Mouse (Mus musculus) heart, adult 18-20 months (tissue): ENCODE data around the gene Cxcl17. TPM values are rescaled to one million over a fixed set of nuclear protein-coding genes. Genes with fewer than 3 reads are reported as not detected.
"Not testable (repeated sequence)": the region's sequence is repeated elsewhere in the genome, so short reads cannot be mapped to it uniquely, and the experiment has no call there.

Experiments used
- DNase-seq, 2 experiments: peaks; one replicate each; pipeline ENCODE4 v3.0.0; 2021 to 2022; ENCODE audit warnings: mixed read lengths in 1 of 2
- long read RNA-seq, 2 experiments: library from polyadenylated mRNA; stranded (forward); transcript quantifications; one replicate each; pipeline ENCODE4 v2.0.0; 2021
- total RNA-seq, 2 experiments: library from RNA; stranded (reverse); gene quantifications; 2 replicates each; pipeline ENCODE4 v1.2.3; 2021

The Cxcl17 gene
- 1 to 10 TPM in 1 of 2 experiments, not detected in 1; 1.1 TPM for total RNA-seq
- long read RNA-seq, experiment 1, partial matches to known transcripts, result 0 of 1 reads
- long read RNA-seq, experiment 1, other reads (novel, unspliced or antisense), result 1 of 1 reads
- long read RNA-seq, experiment 2, partial matches to known transcripts, result 0 of 1 reads
- long read RNA-seq, experiment 2, other reads (novel, unspliced or antisense), result 0 of 1 reads

DNA sequence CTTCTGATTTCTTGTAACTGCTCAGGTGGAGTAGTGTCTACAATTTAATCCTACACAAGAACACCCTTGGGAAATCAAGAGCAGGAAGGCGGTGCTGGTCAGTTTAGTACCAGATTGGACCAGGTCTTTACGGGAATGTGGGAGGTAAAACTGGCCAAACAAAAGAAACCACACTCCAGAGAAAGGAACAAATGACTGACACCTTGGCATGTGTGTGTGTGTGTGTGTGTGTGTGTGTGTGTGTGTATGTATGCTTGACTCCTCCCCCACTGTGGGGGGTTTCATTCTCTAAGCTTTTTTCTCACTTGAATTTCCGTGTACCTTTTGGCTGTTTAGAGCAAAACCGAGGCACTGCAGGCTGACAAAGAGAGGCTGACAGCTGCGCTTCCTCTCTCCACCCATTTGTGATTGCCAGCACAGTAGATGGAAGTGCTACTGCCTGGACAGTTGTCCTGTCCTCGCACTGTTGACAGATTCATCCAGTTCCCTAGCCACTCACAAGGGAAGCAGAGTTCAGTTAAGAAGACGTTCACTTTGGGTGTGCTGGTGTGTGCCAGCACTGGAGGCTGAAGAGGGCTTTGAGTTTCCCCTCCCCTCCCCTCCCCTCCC, at the start of gene Cxcl17:
TSS of gene Cxcl17 (minus strand) at position 54 of the 609 bp plus-strand sequence.
- DNase-seq, result no peak

DNA sequence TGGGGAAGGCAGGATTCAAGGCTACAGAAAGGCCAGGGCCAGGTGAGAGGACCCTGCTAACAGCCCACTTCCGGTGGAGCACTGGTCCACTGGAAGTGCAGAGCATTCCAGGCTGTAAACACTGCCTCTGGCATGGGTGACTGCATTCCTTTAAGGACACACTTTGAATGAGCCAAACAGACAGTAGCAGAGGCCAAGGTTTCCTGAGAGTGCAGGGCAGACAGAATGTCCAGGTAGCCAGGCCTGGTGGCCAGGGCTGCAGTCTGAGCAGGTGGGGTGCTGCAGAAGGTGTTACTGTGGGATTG, 49.3 kb upstream of the Cxcl17 start:
- DNase-seq, result not testable (repeated sequence)

DNA sequence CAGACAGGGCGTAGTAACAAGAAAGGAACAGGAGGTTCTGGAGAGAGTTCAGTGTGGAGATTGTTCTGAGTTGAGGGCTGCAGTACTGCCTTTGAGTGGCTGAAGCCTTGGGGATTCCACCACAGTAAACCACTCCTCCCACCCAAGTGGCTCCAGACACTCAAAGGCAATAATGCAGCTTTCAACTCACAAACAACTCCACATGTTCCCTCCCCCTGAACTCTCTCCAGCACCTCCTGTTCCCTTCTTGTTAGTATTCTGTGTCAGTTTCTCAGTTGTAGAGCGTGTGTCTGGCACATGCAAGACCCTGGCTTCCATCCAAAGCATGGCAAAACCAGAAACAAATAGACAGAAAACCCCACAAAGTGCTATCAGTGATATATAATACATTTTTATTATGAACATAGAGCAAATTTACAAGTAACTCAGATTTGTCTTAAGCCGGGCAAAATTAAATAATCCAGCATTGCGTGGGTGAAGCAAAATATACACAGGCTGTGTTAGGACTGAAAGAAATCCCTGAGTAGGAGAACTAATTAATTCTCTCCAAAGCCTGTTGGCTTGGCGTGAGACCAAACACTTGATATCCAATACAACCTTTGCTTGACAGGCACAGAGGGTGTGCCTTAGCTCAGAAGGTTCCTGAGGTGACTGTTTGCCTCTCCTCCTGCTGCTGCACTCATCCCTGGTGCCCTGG, 48.8 kb upstream of the Cxcl17 start:
- not testable (repeated sequence) for DNase-seq

DNA sequence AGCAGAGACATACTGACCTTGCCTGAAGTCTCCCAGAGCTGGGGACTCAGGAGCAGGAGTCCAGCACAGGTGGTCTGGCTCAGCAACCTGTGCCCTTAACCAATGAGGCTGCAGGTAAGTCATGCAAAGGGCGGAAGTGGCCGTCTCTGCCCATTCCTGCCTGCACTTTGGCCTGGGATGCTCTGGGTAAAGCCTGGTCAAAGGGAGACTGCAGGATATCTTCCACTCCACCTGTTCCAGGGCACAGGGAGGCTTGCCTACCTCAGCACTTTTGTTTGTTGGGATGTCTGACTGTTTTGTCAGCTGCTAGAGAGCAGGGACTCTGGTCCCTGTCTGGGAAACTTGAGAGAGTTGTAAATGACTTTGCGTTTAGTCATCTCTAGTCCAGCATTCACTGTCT, 39.4 kb upstream of the Cxcl17 start:
- no peak for DNase-seq

DNA sequence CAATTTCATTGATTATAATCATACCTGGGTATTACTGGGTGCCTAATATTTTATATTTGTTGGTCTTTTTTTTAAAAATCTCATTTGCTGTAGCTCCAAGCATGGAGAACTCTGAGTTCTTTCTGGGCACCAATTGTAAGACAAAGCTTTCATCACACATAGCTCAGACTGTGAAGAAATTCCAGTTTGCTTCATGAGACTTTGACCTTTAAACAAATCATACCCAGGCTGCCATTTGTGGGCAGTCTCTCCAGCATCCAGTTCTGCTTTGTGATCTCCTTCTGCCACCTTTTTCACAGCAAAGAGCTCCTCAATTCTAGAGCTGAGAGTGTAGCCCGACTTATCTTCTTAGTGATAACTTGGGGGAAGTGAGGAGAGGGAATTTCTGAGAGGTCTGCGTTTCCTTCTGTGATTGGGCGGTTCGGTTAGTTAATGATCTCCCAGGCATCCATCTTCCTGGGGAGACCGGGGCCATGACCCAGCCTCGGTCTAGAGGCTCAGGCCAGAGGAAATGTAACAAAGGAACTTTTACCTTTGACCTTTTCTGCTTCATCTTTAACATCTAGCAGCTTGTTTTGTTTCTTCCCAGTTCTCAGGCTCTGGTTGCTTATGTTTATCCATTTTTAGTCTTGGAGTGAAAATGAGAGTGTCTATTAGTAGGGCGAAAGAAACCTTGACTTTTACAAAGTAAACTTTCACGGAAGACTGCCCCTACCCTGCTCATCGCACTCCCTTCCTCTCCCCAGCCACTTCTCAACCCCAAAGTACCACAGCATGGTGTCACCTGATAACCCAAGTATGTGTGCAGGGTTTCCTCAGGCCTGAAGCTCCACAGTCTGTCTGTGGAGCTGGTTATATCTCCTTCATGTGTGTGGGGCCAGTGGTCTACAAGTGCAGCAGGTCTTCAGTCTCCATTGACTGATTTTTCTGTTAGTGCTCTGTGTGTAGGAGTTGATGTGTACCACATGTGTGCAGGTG, 37.5 kb upstream of the Cxcl17 start:
- DNase-seq, result no peak

DNA sequence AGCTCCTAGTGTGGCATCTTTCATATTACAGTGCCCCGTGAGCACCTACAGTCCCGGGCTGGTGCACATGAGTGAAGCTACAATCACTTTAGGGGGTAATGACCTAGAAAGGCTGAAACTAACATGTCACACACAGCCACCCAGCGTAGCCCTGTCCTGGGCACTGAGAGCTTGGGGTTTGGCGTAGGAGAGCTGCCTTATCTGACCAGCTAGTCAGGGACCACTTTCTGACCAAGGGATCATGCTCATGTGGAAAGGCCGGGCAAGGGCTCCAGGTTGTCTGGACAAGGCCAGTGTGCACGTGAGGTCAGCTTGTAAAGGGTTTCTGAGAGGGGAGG, 28.1 kb upstream of the Cxcl17 start:
- no peak for DNase-seq

DNA sequence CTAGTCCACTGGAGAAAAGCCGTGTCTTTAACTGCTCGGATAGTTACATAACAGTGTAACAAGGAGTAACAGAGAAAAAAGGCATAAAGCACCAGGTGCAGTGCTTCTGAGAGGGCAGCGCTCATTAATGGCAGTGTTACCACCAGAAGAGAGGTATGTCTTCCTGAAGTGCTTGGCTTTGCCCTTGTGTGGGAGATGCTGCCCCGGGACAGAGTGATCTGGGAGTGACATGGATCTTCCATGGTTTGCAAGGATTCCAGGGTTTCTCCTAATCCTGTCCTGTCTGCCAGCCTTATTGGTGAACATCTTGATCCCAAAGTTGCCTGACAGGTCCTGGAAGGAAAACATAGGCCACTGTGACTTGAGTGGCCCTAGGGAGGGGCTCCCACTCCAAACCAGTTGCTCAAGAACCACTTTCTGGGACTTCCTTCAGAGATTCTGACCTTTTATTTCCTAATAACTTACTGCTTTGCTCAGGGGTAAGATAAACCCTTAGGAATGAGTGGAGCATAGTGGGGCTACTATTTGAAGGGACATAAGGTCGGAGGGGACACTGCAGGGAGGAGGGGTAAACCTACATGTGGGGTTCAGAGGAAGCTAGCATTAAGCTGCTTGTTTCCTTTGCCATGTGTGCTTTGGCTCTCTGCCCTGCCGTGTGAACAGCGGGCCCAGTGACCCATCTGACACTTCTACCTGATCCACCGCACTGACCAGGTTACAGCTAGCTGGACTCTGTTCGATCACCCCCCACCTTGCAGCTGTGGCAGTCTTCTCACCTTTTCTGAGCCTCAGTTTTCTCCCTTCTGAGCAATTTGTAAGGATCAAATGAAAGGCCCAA, 27.5 kb upstream of the Cxcl17 start:
- DNase-seq, result peak in 1 of 2 experiments; percentile 24

DNA sequence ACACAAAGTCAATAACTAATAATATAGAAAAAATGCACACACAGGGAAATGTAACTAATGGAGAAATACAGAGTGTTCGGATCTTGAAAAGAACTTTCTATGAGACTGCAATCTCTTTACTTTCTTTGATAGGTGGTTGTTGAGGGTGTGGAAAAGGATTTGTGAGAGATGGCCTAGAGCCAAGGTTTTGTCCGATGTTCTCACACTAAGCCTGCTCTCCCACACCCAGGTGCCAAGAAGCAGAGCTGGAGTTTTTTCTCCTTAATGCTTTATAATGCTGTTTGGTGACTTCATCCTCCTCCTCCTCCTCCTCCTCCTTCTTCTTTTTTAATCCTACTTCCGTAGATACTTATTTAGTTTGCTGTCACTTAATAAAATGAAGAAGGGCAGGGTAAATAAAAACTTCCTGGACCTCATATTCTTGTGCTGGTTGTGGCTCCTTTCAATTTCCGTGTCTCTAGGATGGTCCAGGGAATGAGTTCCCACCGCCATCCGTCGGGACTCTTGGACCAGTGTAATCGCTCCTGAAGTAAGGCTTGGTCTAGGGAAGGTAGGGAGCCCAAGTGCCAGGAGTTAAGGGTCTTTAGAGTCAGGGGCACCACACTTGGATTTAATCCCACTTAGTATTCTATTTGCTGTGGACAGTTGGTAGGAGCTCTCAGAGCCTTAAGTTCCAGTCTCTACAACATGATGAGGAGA, 26.6 kb upstream of the Cxcl17 start:
- no peak for DNase-seq

DNA sequence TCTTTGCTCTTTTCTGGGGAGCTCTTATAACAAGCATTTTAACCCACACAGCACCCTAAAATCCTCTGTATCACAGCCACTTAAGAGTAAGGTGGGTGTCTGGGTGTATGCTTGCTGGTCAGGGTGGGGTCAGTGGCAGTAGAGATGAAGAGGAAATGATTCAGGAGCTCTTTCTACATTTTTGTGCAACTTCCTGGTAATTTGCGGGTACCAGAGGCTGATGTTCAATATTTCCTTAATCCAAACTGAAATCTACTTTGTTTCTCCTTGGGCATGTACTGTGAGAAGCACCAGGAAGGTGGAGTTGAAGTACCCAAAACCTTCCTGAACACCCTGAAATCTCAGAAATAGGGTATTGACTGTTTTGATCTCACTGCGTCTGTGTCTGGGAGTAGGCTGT, 24.0 kb upstream of the Cxcl17 start:
- peak in 1 of 2 experiments; percentile 31 for DNase-seq

DNA sequence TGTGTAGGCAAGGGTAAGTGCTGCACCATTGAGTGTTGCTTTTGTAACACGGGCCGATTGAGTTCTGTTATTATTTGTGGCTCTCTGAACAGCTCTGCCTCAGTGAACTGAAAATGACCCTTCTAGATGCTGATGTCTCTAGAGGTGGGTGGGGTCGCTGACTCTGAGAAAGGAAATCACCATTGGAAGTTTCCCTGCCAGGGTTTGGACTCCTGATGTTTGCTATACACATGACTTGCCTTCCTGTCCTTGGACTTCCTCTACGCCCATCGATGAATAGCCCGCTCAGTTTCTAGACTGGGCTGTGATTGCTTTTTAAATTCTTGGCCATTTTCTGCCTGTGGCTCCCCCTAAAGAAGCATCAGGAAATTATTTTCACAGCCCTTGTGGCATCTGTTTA, 23.5 kb upstream of the Cxcl17 start:
- peak; percentile 54 to 84 for DNase-seq

DNA sequence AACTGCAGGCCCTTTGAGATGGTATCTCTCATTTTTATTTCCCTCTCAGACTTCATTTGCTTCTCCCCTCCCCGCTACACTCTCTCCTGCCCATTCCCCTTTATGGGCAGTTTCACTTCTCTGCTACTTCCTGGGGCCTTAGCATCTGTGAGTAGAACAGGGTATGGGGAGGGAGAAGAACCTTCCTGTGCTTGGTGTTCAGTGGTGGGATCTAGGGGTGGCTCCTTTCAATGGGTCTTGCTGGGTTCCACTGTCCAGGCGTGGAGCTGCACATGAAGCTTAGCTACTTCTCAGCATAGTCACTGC, 22.8 kb upstream of the Cxcl17 start:
- peak in 1 of 2 experiments; percentile 28 for DNase-seq

DNA sequence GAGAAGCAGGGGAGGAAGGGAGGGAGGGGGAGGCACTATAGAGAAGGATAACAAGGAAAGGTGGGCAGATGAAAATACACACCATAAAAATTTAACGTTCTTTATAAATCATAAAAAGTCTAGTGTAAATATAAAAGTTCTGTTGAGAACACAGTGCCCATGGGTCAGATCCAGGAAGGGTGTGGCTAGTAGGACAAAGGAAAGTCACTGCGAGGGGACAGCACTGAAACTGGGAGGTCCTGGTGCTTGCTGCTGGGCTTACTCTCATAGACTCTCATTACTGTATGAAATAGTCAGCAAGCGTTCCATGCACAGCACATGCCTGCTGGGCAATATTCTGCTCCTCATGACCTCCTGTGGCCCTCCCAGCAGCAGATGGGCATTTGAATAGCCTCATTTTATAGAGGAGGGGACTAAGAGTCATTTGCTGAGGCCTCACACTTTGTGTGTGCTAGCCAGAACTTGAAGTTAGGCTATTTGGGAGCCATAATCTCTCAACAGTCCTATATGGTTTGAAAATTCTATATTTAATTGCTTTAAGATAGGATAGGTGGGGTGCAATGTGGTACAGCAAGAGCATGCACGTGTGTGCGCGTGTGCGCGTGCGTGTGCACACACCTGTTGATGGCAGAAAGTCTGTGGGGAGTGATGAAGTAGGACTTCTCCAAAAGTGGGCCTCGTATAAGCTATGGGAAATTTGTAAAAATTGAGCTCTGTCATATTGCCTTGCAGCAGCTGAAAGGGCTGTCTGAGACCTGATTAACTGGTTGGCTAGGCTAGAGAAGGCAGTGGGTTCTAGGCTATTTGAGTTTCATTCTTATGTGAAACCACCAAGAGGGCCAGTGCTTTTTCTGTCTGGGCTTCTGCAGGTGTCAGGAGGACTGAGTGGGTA, 22.2 kb upstream of the Cxcl17 start:
- peak; percentile 25 to 58 for DNase-seq

DNA sequence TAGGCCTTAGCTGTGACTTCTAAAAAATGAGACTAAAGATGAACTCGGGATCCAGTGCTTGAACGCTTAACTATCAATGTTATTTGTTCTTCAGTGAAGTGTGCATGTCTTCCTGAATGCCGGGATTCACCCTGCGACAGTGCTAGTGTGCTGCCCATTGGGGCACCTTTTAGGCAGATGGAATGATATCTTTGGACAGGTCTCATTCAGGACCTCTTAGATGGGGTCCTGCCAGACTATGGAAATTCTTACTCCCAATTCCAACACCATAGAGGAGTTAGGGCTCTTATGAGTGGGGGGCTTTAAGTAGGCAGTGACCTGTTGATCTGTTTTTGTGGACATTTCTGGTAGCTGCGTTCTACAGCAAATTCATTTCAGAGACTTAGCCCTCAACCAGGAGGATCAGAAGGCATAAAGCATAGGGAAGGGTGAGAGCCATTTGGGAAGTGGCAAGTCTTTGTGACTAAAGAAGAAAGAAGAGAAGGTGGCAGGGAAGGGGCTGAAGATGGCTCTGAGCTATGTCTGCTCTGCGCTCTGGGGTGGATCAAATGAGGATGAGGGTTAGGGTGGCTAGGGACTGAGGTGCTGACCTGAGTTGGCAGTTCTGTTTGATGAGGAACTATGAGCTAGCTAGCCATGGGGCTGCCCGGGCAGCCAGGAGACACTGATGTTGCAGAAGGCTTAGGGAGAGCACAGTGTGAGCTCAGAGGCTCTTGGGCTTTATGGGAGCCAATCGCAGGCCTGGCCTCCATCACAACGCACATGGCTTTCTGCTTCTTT, 21.3 kb upstream of the Cxcl17 start:
- no peak for DNase-seq

DNA sequence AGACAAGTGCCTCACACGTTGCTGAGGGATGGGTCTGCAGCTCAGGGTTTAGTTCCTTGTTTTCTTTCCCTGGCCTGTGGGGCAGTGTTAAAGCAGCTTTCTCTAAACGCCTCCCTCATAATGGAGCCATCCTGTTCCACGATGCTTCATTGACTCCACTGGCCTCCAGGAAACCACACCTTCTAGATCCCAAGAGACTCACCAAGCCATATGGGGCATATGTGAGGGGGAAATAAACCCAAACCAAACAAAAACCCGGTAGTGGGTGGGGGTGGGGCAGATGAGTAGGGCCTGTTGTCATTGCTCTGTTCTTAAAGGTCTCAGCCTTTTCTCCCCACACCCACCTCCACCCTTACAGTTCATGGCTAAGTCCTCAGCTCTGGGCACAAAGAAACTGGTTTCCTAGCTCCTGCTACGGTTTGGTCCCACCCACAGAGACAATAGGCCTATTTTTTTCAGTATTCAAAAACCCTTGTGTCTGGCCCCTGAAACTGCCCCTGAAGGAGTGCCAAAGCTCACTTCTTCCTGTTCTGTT, 20.4 kb upstream of the Cxcl17 start:
- DNase-seq, result peak in 1 of 2 experiments; percentile 73

DNA sequence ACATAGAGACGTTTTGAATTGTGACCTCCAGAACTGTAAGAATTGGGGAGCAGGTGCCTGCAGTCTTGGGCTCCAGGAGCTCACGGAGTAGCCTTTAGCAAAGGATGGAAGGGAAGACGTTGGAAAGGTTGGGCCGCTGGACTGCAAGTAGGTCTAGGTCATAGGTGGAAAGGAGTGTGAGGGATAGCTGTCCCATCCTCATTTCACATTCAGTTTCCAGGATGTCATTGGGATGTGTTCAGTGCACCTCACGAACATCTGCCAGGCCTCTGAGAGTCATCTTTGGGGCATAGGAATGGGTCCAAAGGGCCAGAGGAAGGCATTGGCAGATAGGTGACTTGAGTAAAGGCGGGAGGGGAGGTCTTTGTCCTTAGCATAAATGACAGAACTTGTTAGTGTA, 19.7 kb upstream of the Cxcl17 start:
- DNase-seq, result no peak

DNA sequence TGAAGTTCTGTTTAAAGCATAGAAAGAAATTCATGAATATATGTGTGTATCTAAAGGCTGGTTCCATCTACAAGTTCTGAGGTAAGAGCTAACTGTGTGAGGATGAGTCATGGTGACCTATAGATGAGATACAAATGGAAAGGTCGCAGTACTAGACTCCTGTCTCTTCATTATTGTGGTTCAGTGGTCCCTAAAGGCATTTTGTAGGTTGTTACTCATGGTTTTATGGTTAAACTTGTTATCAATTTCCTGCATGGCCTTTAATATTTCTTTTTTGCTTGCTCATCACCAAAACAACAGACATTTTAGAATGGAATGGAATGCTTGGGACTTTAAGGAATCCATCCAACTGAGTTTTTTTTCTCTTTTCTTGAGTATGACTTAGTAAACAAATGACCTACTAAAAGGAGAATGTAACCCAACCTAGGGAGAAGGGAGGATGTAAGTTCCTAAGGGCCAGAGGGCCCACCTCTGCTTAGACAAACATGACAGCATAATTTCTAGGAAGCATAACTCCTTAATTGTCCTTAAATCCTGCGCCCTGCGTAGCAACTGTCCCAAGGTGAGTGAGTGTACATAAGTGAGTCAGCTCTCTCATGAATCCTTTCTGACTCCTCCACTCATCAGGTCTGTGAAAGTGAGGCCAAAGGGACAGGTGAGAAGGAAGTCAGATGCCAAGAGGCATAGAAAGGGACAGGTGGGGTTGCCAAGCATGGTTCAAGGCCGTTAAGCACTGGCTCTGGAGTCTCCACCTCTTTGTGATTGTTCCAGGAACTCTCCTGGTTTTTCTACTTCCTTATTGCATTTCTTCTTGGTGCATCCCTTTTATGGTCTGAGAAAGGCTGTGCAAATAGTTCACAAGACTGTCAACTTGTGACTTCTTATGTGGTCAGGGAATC, 17.4 kb upstream of the Cxcl17 start:
- DNase-seq, result no peak

DNA sequence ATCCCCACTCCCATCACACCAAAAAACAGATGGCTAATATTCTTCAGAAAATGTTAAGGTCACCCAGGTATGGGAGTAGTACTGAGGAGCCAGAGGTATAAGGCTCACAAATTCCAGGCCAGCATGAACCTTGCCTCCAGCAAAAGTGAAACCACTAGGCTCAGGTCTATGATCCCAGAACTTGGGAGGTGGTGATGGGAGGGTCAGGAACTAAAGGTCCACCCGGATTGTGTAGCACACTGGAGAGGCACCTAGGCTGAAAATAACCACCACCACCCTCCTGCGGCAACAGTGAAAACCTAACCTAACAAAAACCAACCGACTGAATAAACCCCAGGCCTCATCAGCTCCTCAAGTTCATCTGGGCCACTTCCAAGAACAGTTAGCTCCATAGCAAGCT, 15.6 kb upstream of the Cxcl17 start:
- DNase-seq, result no peak

DNA sequence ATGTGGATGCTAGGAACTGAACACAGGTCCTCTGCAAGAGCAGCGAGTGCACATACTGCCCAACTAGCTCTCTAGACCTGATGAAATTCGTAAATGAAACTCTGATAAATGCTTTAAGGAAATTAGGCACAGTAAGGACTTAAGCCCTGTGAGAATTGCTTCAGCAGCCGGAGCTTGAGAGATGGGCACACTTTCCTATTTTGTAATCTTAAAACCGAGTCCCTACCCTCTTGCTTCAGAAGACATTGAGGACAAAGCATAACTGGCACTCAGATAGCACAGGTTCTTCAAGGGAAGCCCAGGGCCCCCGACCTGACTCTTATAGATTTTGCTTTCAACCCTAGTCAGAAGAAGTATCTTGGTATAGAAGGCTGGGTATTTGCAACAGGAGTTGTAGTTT, 14.5 kb upstream of the Cxcl17 start:
- no peak for DNase-seq
